Mouse (Mus musculus) erythroblast, embryonic 14.5 days (primary cell): ENCODE results near the gene Dzank1.

Experiments
- GATA1 ChIP-seq: IDR thresholded peaks from 2 replicates; pipeline ENCODE4 v1.6.1; 2012; ENCODE audit warnings: low read length, inconsistent platforms, mixed read lengths
- TAL1 ChIP-seq: IDR thresholded peaks from 3 replicates; pipeline ENCODE4 v1.6.1; 2012; ENCODE audit warnings: low read length, inconsistent platforms, mixed read lengths

DNA sequence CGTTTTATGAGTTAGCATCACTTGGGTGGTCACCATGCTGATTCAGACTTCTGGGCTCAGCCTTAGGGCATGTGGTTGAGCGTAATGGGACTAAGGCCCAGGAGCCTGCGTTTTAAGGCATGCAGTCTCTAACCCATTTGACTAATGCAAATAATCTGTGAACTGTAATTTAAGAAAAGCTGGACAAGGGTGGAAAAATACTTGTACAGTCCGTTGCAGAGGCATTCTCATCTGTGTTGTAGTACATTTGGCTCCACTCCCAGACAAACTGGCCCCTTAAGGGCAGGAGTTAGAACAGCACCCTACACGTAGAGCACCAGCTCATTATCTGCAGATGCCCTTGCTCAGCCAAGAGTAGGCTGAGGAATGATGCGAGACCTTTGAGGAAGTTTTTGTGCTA is 17.4 kb upstream of the Dzank1 start:
- no peak for TF ChIP-seq GATA1
- TF ChIP-seq TAL1: no peak
